Mouse (Mus musculus): ENCODE results near the gene Tspoap1. TPM values are rescaled to one million over a fixed set of nuclear protein-coding genes. Genes with fewer than 3 reads are reported as not detected.
A peak's percentile ranks its signal among the peaks of the same experiment; 100 is the strongest.

Tspoap1 gene
- polyA plus RNA-seq, 1 experiment from 2014 or later = 5.9 TPM

DNA sequence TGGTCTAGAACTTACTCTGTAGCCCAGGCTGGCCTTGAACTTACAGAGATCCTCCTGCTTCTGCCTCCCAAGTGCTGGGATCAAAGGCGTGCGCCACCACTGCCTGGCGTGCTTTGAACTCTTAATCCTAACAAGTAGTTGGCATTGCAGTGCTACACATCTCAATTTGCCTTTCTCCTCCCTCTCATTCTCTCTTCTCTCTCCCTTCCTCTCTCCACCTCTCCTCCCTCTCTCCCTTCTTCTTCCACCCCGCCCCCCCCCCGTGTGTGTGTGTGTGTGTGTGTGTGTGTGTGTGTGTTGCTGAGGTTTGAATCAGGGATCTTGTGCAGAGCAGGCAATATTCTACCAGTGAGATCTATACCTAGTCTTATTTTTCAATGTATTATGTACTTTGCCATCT, 13.0 kb upstream of the Tspoap1 start:
- Histone ChIP-seq H3K4me3 (no peak overlapping the region), H3K4me1 (peaks cover 61% of the 10 kb centered on the region), H3K27me3 (replicated peaks) (no peaks in the 10 kb centered on the region), H3K9me3 (replicated peaks) (no peaks in the 10 kb centered on the region), H3K4me2 (no peak overlapping the region), H3K27ac (peak overlapping the region; percentile 100), H3K9ac (peak overlapping the region; percentile 86), H3K36me3 (peaks cover 39% of the 10 kb centered on the region)
- no peak for ATAC-seq
- 74% methylated on average over 4 of the region's 5 CpGs for WGBS (ENCODE audit: insufficient replicate concordance)

DNA sequence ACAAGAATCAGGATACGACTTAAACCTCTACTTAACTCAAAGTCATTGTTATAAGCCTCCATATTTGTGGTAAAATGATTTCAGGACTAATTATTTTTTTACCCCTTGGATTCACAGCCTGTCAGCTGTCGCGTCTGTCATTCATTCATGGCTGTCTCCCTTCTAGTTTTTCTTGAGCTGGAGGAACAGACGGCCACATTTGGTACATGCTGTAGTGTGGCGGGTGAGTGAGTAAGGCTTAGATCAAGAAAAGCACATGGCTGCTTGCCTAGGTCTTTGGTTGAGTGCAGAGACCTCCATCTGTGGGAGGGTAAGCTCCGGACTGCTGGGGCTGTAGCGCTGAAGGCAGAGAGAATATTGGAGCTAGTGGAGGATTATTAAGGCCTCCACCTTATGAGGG, 12.6 kb upstream of the Tspoap1 start:
- peak overlapping the region; percentile 84 for H3K4me2 ChIP-seq

DNA sequence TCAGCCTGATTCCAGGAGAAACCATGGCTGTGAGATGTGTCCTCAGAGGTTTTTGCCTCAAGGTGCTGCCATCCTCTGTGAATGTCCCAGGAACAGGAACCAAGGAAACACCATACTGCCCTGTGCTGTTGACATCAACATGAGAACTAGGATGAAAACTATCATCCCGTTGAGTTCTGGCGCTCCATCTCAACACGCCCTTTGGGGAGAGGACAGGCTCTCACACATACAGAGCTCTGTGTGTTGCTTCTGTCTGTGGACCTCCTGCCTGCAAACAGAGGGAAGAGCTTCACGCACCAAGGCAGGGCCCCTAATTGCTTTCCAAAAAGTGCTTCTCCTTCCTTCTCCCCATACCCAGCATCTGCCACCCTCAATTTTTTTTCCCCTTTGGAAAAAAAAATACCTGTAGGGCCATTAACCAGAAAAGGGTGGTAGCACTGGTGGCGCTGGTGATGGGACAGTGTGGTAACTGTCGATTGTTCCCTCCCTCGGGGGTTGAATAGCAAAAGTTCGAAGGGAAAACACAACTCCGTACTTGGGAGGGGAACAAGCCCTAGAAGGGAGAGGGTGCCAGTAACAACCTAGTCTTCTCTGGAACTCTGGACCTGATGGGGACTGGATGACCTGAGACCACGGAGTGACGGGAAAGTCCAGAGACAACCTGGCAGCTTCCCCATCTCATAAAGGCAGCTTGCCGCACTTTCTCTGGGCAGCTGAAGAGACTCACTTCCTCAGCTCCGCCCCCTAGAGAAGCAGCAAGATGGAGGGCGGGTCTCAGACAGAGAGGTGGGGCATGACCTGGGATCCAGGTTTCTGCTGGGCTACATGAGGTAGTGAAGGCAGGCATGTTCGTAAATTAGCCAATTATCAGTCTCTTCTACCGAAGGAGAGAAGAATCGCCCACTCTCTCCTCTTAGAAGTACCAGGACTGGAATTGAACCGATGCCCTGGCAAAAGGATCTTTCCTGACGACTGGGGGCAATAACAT, 11.9 kb upstream of the Tspoap1 start:
- peak overlapping the region; percentile 86 for H3K9ac ChIP-seq
- 13% methylated on average over 19 of the region's 19 CpGs for WGBS (ENCODE audit: insufficient replicate concordance)
- H3K4me3 ChIP-seq = peak overlapping the region; percentile 51

More for the DNA sequence above, 12.6 kb upstream of the Tspoap1 start:
- H3K36me3 ChIP-seq = peaks cover 35% of the 10 kb centered on the region
- H3K9ac ChIP-seq = peak overlapping the region; percentile 86
- no peaks in the 10 kb centered on the region for H3K9me3 ChIP-seq (replicated peaks)
- WGBS (ENCODE audit: insufficient replicate concordance) = 86% methylated on average over 7 of the region's 7 CpGs
- H3K27me3 ChIP-seq (replicated peaks) = no peaks in the 10 kb centered on the region
- peak overlapping the region; percentile 100 for H3K27ac ChIP-seq
- ATAC-seq = no peak
- H3K4me1 ChIP-seq = peaks cover 65% of the 10 kb centered on the region
- peak overlapping the region; percentile 51 for H3K4me3 ChIP-seq

DNA sequence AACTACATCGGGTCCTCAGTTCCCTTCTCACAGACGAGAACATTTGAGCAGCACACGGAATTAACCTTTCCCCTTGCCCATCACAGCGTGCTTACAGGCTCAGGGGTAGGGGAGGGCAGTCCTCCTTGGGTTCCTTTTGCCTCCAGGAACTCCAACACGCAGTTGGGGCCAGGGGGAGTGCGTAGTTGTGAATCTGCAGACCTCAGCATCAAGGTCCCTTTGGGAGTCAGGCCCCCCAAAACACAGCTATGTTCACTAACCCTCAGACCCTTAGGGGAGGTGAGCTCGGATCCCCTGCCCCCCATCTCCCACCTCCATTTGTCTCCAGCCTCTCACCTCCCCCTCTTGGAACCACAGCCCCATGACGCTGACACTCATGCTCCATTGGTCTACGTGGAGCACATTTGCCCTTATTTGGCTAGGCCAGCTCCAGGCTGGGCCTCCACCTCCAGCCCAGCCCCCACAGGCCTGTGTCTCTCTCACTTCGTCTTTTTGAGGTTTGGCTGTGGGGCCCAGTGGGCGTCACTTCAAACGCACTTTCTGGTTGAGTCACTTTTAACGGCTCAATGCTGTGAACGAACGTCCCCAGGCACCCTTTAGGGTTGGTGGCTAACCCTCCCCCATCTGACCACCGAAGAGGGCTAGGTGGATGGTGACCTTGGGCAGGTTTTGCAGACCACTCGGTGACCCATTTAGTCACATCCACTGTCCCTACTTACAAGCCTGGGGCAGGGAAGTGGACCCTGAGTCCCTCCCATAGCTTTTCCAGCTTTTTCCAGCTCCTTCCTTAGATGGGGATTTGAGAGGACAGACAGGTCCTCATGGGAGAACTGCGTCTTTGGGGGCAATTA, 10.9 kb upstream of the Tspoap1 start:
- Histone ChIP-seq H3K27me3 (replicated peaks) (no peaks in the 10 kb centered on the region), H3K4me3 (peak overlapping the region; percentile 51), H3K36me3 (peaks cover 18% of the 10 kb centered on the region), H3K4me1 (peaks cover 82% of the 10 kb centered on the region), H3K9me3 (replicated peaks) (no peaks in the 10 kb centered on the region), H3K9ac (peak overlapping the region; percentile 86), H3K4me2 (peak overlapping the region; percentile 84), H3K27ac (peak overlapping the region; percentile 100)
- 9% methylated on average over 18 of the region's 18 CpGs for WGBS (ENCODE audit: insufficient replicate concordance)
- peak; percentile 84 for ATAC-seq

More for the DNA sequence above, 11.9 kb upstream of the Tspoap1 start:
- peak; percentile 60 for ATAC-seq
- Histone ChIP-seq H3K4me2 (peak overlapping the region; percentile 84), H3K4me1 (peaks cover 72% of the 10 kb centered on the region), H3K27me3 (replicated peaks) (no peaks in the 10 kb centered on the region), H3K9me3 (replicated peaks) (no peaks in the 10 kb centered on the region), H3K27ac (peak overlapping the region; percentile 100), H3K36me3 (peaks cover 28% of the 10 kb centered on the region)

DNA sequence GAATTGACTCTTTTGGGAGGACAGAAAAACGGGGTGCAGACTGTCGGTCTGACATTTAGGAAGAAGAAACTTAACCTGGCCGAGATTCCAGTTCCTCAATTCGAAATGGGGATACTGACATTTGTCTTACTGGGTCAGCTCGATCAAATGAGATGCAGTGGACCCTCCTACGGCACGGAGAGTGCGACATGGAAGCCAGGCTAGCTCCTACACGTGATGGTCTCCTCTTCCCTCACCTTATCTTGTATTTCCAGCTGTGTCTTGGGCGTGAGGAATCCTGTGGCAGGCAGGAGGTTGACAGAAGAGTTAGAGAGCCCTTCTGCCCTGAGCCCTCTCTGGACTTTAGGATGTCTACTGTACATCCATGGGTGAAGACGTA, 10.3 kb upstream of the Tspoap1 start:
- peak overlapping the region; percentile 86 for H3K9ac ChIP-seq
- peak overlapping the region; percentile 100 for H3K27ac ChIP-seq

DNA sequence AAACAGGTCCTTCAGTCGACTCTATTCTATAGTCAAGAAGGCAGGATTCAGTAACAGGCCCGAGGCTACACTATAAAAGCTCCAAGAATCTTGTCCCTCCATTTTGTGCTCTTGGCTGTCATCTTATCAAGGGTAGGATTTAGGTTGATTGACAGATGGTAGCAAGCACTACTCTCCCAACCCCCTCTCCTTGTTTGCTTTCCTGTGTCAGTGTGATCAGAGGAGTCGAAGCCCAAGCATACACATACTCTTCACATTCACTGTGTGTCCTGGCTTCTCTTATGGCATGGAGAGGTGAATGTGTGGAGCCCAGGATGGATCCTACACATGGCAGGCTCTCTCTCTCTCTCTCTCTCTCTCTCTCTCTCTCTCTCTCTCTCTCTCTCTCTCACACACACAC, 9.8 kb upstream of the Tspoap1 start:
- 17% methylated on average over 3 of the region's 3 CpGs for WGBS (ENCODE audit: insufficient replicate concordance)
- H3K4me3 ChIP-seq = peak overlapping the region; percentile 51
- peaks cover 86% of the 10 kb centered on the region for H3K4me1 ChIP-seq
- H3K4me2 ChIP-seq = peak overlapping the region; percentile 84
- H3K9me3 ChIP-seq (replicated peaks) = no peaks in the 10 kb centered on the region
- peaks cover 7% of the 10 kb centered on the region for H3K36me3 ChIP-seq
- peak overlapping the region; percentile 86 for H3K9ac ChIP-seq
- no peak for ATAC-seq
- no peaks in the 10 kb centered on the region for H3K27me3 ChIP-seq (replicated peaks)
- H3K27ac ChIP-seq = peak overlapping the region; percentile 100

More for the DNA sequence above, 10.3 kb upstream of the Tspoap1 start:
- H3K36me3 ChIP-seq = peaks cover 12% of the 10 kb centered on the region
- peak; percentile 72 for ATAC-seq
- no peaks in the 10 kb centered on the region for H3K27me3 ChIP-seq (replicated peaks)
- WGBS (ENCODE audit: insufficient replicate concordance) = 14% methylated on average over 11 of the region's 11 CpGs
- H3K4me2 ChIP-seq = peak overlapping the region; percentile 84
- peaks cover 84% of the 10 kb centered on the region for H3K4me1 ChIP-seq
- peak overlapping the region; percentile 51 for H3K4me3 ChIP-seq
- H3K9me3 ChIP-seq (replicated peaks) = no peaks in the 10 kb centered on the region

DNA sequence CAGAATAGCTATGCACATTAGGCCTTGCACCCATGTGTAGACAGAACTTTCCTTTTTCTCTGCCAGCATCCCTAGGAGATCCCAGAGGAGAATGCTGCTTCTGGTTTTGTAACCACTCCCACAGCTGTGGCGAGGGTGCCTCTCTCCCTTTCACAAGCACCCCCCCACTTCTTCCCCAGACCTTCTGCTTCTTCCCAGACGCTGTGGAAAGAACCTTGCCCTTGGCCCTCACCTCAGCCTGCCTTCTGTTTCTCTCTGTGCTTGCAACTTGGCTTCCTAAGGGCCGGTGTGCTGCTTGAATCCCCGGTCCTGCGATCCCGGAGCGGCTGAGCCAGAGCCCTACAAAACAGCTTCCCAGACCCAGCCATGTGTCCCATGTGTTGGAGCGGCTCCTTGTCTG, 9.3 kb upstream of the Tspoap1 start:
- H3K4me1 ChIP-seq = peaks cover 86% of the 10 kb centered on the region
- H3K36me3 ChIP-seq = peaks cover 2% of the 10 kb centered on the region
- no peak for ATAC-seq
- peak overlapping the region; percentile 100 for H3K27ac ChIP-seq
- 22% methylated on average over 8 of the region's 8 CpGs for WGBS (ENCODE audit: insufficient replicate concordance)
- H3K27me3 ChIP-seq (replicated peaks) = no peaks in the 10 kb centered on the region
- no peaks in the 10 kb centered on the region for H3K9me3 ChIP-seq (replicated peaks)
- H3K4me2 ChIP-seq = peak overlapping the region; percentile 84
- peak overlapping the region; percentile 86 for H3K9ac ChIP-seq
- H3K4me3 ChIP-seq = peak overlapping the region; percentile 51

DNA sequence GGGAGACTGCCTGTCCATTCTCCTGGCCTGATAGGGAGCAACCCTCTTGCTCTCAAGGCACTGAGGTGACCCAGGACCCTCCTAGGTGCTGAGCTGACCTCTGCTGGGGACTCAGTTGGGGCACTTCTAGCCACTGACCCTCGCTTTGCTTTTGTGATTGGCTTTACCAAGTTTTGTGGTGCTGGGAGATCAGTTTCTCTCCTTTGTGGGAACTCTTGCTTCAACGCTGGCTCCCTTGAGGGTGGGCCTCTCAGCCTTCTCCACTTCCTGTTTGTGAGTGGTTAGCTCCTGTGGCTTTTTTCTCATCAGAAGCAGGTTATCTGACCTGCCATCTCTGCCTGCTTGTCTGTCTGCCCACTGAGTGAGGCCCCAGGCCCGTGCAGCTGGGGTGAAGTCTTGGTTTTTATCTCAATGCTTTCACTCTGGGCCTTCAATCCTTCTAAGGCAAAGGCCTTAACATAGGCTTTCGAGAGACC, 8.8 kb upstream of the Tspoap1 start:
- no peaks in the 10 kb centered on the region for H3K27me3 ChIP-seq (replicated peaks)

DNA sequence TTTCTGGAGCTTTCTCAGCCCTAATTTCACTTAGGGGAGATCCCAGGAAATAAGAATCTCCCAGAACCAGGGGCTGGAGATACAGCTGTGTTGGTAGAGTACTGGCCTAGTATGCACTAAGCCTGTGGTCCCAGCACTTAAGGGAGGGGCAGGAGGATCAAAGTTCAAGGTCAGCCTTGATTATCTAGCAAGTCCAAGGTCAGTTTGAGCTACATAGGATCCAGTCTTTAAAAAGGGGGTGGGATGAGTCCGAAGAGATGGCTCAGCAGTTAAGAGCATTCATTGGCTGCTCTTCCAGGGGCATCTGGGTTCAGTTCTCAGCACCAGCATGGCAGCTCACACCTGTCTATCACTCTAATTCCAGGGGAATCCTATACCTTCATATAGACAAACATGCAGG, 8.0 kb upstream of the Tspoap1 start:
- H3K4me3 ChIP-seq = peak overlapping the region; percentile 51
- WGBS (ENCODE audit: insufficient replicate concordance) = 8% methylated on average over 1 of the region's 1 CpGs
- no peak for ATAC-seq

More for the DNA sequence above, 8.8 kb upstream of the Tspoap1 start:
- Histone ChIP-seq H3K4me3 (peak overlapping the region; percentile 51), H3K36me3 (peaks cover 6% of the 10 kb centered on the region), H3K27ac (peak overlapping the region; percentile 100), H3K9me3 (replicated peaks) (no peaks in the 10 kb centered on the region), H3K4me2 (peak overlapping the region; percentile 84), H3K9ac (peak overlapping the region; percentile 86), H3K4me1 (peaks cover 85% of the 10 kb centered on the region)
- ATAC-seq = peak; percentile 4
- 15% methylated on average over 4 of the region's 4 CpGs for WGBS (ENCODE audit: insufficient replicate concordance)

DNA sequence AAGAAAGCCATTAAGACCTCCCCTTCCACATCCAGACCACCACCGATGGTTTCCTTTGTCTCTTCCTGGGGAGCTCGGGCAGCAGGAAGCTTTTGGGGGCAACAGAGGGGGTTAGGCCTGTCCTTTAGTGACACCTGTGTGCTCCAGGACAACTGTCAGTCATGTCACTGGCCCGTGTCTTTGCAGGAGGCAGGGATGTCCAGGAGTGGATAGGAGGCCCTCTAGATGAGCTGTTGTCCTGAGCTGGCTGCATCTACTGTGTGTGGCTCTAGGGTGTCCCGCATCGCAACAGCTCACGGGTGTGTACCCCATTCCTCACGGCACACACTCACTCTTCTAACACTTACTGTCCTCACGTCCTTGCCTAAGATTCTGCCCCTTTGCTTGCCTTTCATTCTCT, 7.1 kb upstream of the Tspoap1 start:
- H3K4me3 ChIP-seq = peak overlapping the region; percentile 82
- no peaks in the 10 kb centered on the region for H3K9me3 ChIP-seq (replicated peaks)
- peak overlapping the region; percentile 94 for H3K9ac ChIP-seq
- no peaks in the 10 kb centered on the region for H3K27me3 ChIP-seq (replicated peaks)
- peaks cover 77% of the 10 kb centered on the region for H3K4me1 ChIP-seq
- H3K4me2 ChIP-seq = peak overlapping the region; percentile 84
- H3K36me3 ChIP-seq = peaks cover 23% of the 10 kb centered on the region
- H3K27ac ChIP-seq = peak overlapping the region; percentile 100
- ATAC-seq = no peak
- WGBS (ENCODE audit: insufficient replicate concordance) = 27% methylated on average over 8 of the region's 8 CpGs

More for the DNA sequence above, 8.0 kb upstream of the Tspoap1 start:
- H3K36me3 ChIP-seq = peaks cover 13% of the 10 kb centered on the region
- peak overlapping the region; percentile 86 for H3K9ac ChIP-seq
- H3K4me2 ChIP-seq = peak overlapping the region; percentile 84
- H3K4me1 ChIP-seq = peaks cover 78% of the 10 kb centered on the region
- peak overlapping the region; percentile 100 for H3K27ac ChIP-seq
- no peaks in the 10 kb centered on the region for H3K9me3 ChIP-seq (replicated peaks)
- H3K27me3 ChIP-seq (replicated peaks) = no peaks in the 10 kb centered on the region

DNA sequence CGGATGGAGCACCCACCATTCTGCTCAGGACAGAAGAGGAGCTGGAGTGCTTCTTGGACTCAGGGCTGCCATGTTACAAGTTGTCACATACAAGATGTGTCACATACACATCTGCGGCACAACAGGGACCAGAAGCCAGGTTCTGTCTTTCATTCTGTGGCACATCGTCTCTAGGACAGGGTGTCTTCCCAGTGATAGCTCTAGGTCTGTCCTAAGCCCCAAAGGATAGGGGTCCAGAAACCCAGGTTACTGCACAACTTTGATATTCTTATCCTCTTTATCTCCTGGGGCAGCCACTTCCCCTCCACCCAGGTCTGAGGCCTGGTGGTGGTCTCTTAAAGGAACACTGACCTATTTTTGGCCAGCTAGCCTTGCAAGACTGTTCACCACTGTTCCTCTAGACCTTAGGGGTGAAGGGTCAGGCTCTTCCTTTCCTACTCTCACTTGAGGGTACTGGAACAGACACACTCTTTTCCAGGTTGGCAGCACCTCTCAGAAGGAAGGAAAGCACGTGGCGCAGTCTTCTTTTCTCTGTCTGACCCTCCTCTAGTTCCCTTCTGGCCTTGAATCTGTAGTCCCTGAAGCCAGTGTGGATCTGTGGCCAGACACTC, 6.3 kb upstream of the Tspoap1 start:
- Histone ChIP-seq H3K4me3 (peak overlapping the region; percentile 82), H3K9ac (peak overlapping the region; percentile 94)

More for the DNA sequence above, 6.3 kb upstream of the Tspoap1 start:
- Histone ChIP-seq H3K27ac (peak overlapping the region; percentile 100), H3K4me1 (peaks cover 77% of the 10 kb centered on the region), H3K27me3 (replicated peaks) (no peaks in the 10 kb centered on the region), H3K9me3 (replicated peaks) (no peaks in the 10 kb centered on the region), H3K36me3 (peaks cover 25% of the 10 kb centered on the region), H3K4me2 (peak overlapping the region; percentile 84)
- WGBS (ENCODE audit: insufficient replicate concordance) = 12% methylated on average over 5 of the region's 5 CpGs
- ATAC-seq = no peak

All from liver, embryonic 12.5 days (tissue).